Mouse (Mus musculus) T-cell, adult 2 months (primary cell): Measurements from ENCODE around the gene Gm10065.

Experiments
- DNase-seq: peaks from one replicate; pipeline ENCODE4 v3.0.0; 2022; ENCODE audit warnings: low spot score

The Gm10065 gene

GRCm38 (mm10) chr13:21435476-21435875 lies 43.8 kb downstream of the Gm10065 start:
- DNase-seq, result no peak
